Mouse (Mus musculus): ENCODE measurements around the gene Gm10491.

Gene Gm10491

GRCm38 (mm10) chrX:7878495-7878894, 29.1 kb downstream of the Gm10491 start:
- DNase-seq, result peak; percentile 70

- peak; percentile 94 for DNase-seq
Observed at GRCm38 (mm10) chrX:7878007-7878419, 29.6 kb downstream of the Gm10491 start, which contains the start of gene Pim2. Gene Pim2 (plus strand): TSS chrX:7878262.

GRCm38 (mm10) chrX:7869826-7870225, 37.8 kb downstream of the Gm10491 start:
- no peak for DNase-seq

GRCm38 (mm10) chrX:7868506-7868905, 39.1 kb downstream of the Gm10491 start:
- DNase-seq, result no peak

GRCm38 (mm10) chrX:7867141-7867540, 40.5 kb downstream of the Gm10491 start:
- DNase-seq, result no peak

- no peak for DNase-seq
Observed at GRCm38 (mm10) chrX:7865786-7866185, 41.8 kb downstream of the Gm10491 start.

GRCm38 (mm10) chrX:7865343-7865742, 42.3 kb downstream of the Gm10491 start:
- no peak for DNase-seq

- no peak for DNase-seq
Observed at GRCm38 (mm10) chrX:7864551-7864950, 43.1 kb downstream of the Gm10491 start.

GRCm38 (mm10) chrX:7863181-7863580, 44.5 kb downstream of the Gm10491 start:
- DNase-seq, result no peak

GRCm38 (mm10) chrX:7859191-7859753, 48.4 kb downstream of the Gm10491 start:
- no peak for DNase-seq
